Mouse (Mus musculus): ENCODE results near the gene Chn2.

- TF ChIP-seq GATA1 (IDR thresholded peaks at IDR 0.05; ENCODE audit: borderline replicate concordance, low read length) (no peak), FLI1 (IDR thresholded peaks at IDR 0.05; ENCODE audit: low read length) (no peak)
Observed at GRCm38 (mm10) chr6:54012163-54012562, 27.2 kb upstream of the Chn2 start.
